Mouse (Mus musculus): Measurements from ENCODE around the gene Cma1. TPM values are rescaled to one million over a fixed set of nuclear protein-coding genes. Genes with fewer than 3 reads are reported as not detected.
"Not testable (repeated sequence)": the region's sequence is repeated elsewhere in the genome, so short reads cannot be mapped to it uniquely, and the experiment has no call there.

Gene Cma1
- polyA plus RNA-seq (2015; fragmentation: Nextera tagmentation; extraction: Ambion mirVana) = 0.18 and 0.55 TPM in 2 replicates

GRCm38 (mm10) chr14:55944575-55944974 is at the start of gene Cma1:
Gene Cma1, minus strand, starts transcription at chr14:55944675.
- WGBS = 88% methylated on average over 4 of the region's 4 CpGs
- no peak for ATAC-seq (ENCODE audit: low FRiP score, low read depth)
- H3K27me3 ChIP-seq = no peaks in the 10 kb centered on the region
- H3K27ac ChIP-seq (replicated peaks) = no peak within 1 kb of the TSS
- no peaks in the 10 kb centered on the region for H3K4me1 ChIP-seq (replicated peaks)
- H3K36me3 ChIP-seq = no peaks in the 10 kb centered on the region
- no peaks in the 10 kb centered on the region for H3K9me3 ChIP-seq
- no peak within 1 kb of the TSS for H3K9ac ChIP-seq
- no peak within 1 kb of the TSS for H3K4me3 ChIP-seq
- no peak within 1 kb of the TSS for H3K4me2 ChIP-seq

GRCm38 (mm10) chr14:55987464-55987863 is 43.0 kb upstream of the Cma1 start:
- H3K27ac ChIP-seq (replicated peaks); H3K36me3 ChIP-seq; ATAC-seq (ENCODE audit: low FRiP score, low read depth); H3K9me3 ChIP-seq; H3K4me2 ChIP-seq; H3K27me3 ChIP-seq; H3K4me3 ChIP-seq; H3K4me1 ChIP-seq (replicated peaks); H3K9ac ChIP-seq: not testable (repeated sequence)
- 81% methylated on average over 1 of the region's 3 CpGs for WGBS

DNA sequence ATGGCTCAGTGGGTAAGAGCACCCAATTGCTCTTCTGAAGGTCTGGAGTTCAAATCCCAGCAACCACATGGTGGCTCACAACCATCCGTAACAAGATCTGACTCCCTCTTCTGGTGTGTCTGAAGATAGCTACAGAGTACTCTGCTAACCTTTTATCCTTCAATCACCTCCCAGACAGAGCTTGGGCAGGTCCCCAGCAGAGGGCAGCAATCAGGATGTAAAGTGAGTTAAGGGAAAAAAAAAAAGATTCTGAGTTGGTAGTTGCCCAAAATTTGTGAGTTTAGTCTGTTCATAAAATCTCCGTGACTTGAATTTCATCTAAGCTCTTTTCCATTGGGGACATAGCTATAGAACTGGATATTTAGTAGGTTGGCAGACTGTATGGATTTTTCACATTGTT is 19.4 kb upstream of the Cma1 start:
- not testable (repeated sequence) for ATAC-seq (ENCODE audit: low FRiP score, low read depth); H3K36me3 ChIP-seq; H3K9me3 ChIP-seq; H3K4me1 ChIP-seq (replicated peaks); H3K9ac ChIP-seq; H3K4me2 ChIP-seq; H3K27me3 ChIP-seq; H3K27ac ChIP-seq (replicated peaks); H3K4me3 ChIP-seq
- 44% methylated on average over 2 of the region's 2 CpGs for WGBS

DNA sequence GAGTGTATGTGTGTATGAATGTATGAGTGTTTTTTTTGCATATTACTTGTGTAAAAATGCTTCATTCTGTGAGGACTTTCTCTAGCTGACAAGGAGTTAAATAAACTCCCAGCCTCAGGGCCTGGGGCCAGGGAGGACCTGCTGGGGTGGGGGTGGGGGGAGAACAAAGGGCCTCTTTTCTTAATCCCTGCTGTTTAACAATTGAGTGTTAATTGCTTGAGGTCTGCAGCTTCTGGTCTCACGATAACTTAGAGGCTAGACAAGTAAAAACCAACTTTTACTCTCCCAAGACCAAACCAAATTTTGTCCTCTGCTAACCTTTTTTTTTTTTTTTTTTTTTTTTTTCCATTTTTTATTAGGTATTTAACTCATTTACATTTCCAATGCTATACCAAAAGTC is 18.8 kb upstream of the Cma1 start:
- no peak for ATAC-seq (ENCODE audit: low FRiP score, low read depth)
- Histone ChIP-seq H3K36me3 (no peaks in the 10 kb centered on the region), H3K4me3 (no peak overlapping the region), H3K27ac (replicated peaks) (no peak overlapping the region; the same call in 1 of the 2 replicates), H3K4me2 (no peak overlapping the region), H3K27me3 (no peaks in the 10 kb centered on the region), H3K9ac (no peak overlapping the region), H3K4me1 (replicated peaks) (no peaks in the 10 kb centered on the region), H3K9me3 (no peaks in the 10 kb centered on the region)
- WGBS = 0% methylated on average over 1 of the region's 1 CpGs

DNA sequence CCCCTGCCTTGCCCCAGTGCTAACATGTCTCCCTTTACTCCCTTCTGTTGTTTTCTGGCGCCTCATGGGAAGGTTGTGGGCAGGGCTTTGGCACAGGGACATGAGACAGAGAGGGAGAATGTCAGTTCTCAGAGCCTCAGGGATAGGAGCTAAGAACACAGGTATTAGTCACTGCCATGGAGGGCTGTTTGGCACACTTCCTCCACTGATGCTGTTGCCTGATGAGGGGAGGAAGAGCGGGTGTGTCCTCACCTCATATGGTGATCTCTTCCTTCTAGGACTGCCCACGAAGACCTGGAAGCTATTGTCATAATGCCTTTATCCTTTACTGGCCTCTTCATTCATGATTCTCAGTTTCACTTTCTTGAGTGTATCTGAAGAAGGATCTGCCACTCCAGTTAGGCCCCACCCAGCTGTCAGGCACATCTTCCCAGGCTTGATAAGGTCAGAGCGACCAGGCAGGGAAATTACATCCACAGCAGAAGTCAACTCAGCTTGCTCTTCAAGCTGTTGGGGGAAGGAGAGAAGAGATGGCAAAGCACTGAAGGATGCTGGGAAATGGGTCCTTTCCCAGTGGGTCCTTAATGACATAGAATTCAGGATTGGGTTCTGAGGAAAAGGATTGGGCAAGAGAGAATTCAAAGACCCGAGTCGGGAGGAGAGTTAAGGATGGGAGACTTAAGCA is 6.0 kb upstream of the Cma1 start, which contains the start of gene Cma2:
TSS of gene Cma2 (plus strand) at position 635 of the 685 bp plus-strand sequence.
- no peak within 1 kb of the TSS for H3K4me3 ChIP-seq
- no peak within 1 kb of the TSS for H3K27ac ChIP-seq (replicated peaks)
- no peak within 1 kb of the TSS for H3K9ac ChIP-seq
- H3K9me3 ChIP-seq = no peaks in the 10 kb centered on the region
- WGBS = 87% methylated on average over 6 of the region's 6 CpGs
- no peak within 1 kb of the TSS for H3K4me2 ChIP-seq
- no peaks in the 10 kb centered on the region for H3K27me3 ChIP-seq
- no peak for ATAC-seq (ENCODE audit: low FRiP score, low read depth)
- H3K4me1 ChIP-seq (replicated peaks) = no peaks in the 10 kb centered on the region
- no peaks in the 10 kb centered on the region for H3K36me3 ChIP-seq

- H3K27ac ChIP-seq (replicated peaks) = no peak overlapping the region
- WGBS = 89% methylated on average over 2 of the region's 2 CpGs
- H3K36me3 ChIP-seq = no peaks in the 10 kb centered on the region
- H3K27me3 ChIP-seq = no peaks in the 10 kb centered on the region
- no peak for ATAC-seq (ENCODE audit: low FRiP score, low read depth)
- no peaks in the 10 kb centered on the region for H3K4me1 ChIP-seq (replicated peaks)
- no peaks in the 10 kb centered on the region for H3K9me3 ChIP-seq
- H3K4me2 ChIP-seq = no peak overlapping the region
- no peak overlapping the region for H3K4me3 ChIP-seq
- H3K9ac ChIP-seq = no peak overlapping the region
These were observed 1.9 kb upstream of the Cma1 start for GRCm38 (mm10) chr14:55946269-55946969.

- H3K9me3 ChIP-seq = no peaks in the 10 kb centered on the region
- no peak overlapping the region for H3K27ac ChIP-seq (replicated peaks)
- H3K4me2 ChIP-seq = no peak overlapping the region
- H3K4me1 ChIP-seq (replicated peaks) = no peaks in the 10 kb centered on the region
- H3K9ac ChIP-seq = no peak overlapping the region
- H3K27me3 ChIP-seq = no peaks in the 10 kb centered on the region
- WGBS = 90% methylated on average over 11 of the region's 11 CpGs
- H3K4me3 ChIP-seq = no peak overlapping the region
- no peak for ATAC-seq (ENCODE audit: low FRiP score, low read depth)
- no peaks in the 10 kb centered on the region for H3K36me3 ChIP-seq
These were observed 874 bp downstream of the Cma1 start for GRCm38 (mm10) chr14:55943601-55944000.

- no peak for ATAC-seq (ENCODE audit: low FRiP score, low read depth)
- 54% methylated on average over 7 of the region's 7 CpGs for WGBS
- H3K27ac ChIP-seq (replicated peaks) = no peak overlapping the region
These were observed 4.2 kb downstream of the Cma1 start for GRCm38 (mm10) chr14:55940070-55940800.

DNA sequence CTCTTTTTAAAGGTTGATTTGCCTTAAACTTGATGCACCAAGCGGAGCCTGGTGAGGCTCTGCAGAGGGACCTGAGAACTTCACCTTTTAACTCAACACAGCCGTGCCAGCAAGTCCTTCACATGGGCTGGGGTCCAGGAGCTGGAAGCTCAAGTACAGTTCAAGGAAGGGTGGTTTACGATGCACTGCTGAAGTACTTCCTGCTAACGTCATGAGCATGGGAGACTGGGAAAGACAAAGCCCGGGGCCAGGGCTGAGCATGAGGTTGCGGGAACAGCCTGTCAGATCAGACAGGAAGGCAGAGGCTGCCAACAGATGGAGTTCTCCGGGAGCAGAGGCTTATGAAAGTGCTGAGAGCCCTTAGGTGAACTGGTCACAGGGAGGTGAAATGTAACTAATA is 10.9 kb downstream of the Cma1 start:
- Histone ChIP-seq H3K4me1 (replicated peaks) (no peaks in the 10 kb centered on the region), H3K9ac (no peak overlapping the region), H3K4me2 (no peak overlapping the region), H3K4me3 (no peak overlapping the region), H3K27me3 (no peaks in the 10 kb centered on the region), H3K27ac (replicated peaks) (no peak overlapping the region), H3K9me3 (no peaks in the 10 kb centered on the region), H3K36me3 (no peaks in the 10 kb centered on the region)
- no peak for ATAC-seq (ENCODE audit: low FRiP score, low read depth)
- WGBS = 59% methylated on average over 7 of the region's 7 CpGs

More at GRCm38 (mm10) chr14:55940070-55940800, 4.2 kb downstream of the Cma1 start:
- H3K4me3 ChIP-seq = no peak overlapping the region
- no peaks in the 10 kb centered on the region for H3K27me3 ChIP-seq
- no peaks in the 10 kb centered on the region for H3K4me1 ChIP-seq (replicated peaks)
- H3K4me2 ChIP-seq = no peak overlapping the region
- no peaks in the 10 kb centered on the region for H3K9me3 ChIP-seq
- no peaks in the 10 kb centered on the region for H3K36me3 ChIP-seq
- H3K9ac ChIP-seq = no peak overlapping the region

DNA sequence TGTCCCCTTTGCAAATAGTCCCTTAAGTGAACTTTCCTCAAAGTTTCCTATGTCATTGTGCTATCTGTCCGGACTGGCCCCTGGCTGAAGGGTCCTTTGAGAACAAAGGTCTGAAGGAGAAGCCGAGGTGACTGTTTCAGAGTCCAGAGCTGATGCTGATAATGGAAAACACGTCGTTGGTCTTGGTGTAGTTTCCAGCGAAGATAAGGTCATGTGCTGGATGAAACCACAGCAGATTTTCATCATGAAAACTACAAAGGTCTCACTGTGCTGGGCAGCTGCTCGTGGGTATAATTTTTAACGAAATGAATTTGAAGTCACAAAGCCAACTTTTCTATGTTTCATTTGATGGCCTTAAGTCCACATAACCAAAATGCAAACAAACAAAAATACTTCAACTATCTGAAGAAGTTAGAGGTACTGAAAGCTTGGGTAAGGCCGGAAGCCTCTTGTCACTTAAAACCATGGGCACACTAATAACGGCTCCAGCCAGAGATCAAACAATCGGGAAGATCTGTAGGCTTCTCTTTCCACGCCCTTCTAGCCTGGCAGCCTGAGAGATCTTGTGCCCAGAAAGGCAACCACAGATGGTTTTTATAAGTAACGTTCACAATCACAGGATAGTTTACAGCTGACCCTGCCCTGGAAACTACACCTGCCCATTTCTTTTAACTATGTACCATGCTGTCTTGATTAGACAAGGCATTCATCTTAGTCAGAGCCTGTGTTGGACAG is 15.0 kb downstream of the Cma1 start:
- 85% methylated on average over 12 of the region's 12 CpGs for WGBS
- ATAC-seq (ENCODE audit: low FRiP score, low read depth) = no peak
- H3K36me3 ChIP-seq = no peaks in the 10 kb centered on the region
- H3K9ac ChIP-seq = no peak overlapping the region
- no peak overlapping the region for H3K4me3 ChIP-seq
- no peak overlapping the region for H3K4me2 ChIP-seq
- no peaks in the 10 kb centered on the region for H3K4me1 ChIP-seq (replicated peaks)
- H3K27me3 ChIP-seq = no peaks in the 10 kb centered on the region
- no peaks in the 10 kb centered on the region for H3K9me3 ChIP-seq
- H3K27ac ChIP-seq (replicated peaks) = no peak overlapping the region

- WGBS = 90% methylated on average over 4 of the region's 4 CpGs
- H3K36me3 ChIP-seq = no peaks in the 10 kb centered on the region
- H3K4me3 ChIP-seq = no peak overlapping the region
- no peak overlapping the region for H3K27ac ChIP-seq (replicated peaks)
- no peak for ATAC-seq (ENCODE audit: low FRiP score, low read depth)
- H3K4me1 ChIP-seq (replicated peaks) = no peaks in the 10 kb centered on the region
- no peak overlapping the region for H3K9ac ChIP-seq
- H3K27me3 ChIP-seq = no peaks in the 10 kb centered on the region
- no peak overlapping the region for H3K4me2 ChIP-seq
- no peaks in the 10 kb centered on the region for H3K9me3 ChIP-seq
These were observed 17.6 kb downstream of the Cma1 start for GRCm38 (mm10) chr14:55926847-55927246.
